Mouse (Mus musculus): ENCODE data around the gene Slc2a12.

Slc2a12 gene

GRCm38 (mm10) chr10:22644853-22645491 is at the start of gene Slc2a12:
Gene Slc2a12 (plus strand): TSS chr10:22645011.
- peak; percentile 79 for DNase-seq

DNA sequence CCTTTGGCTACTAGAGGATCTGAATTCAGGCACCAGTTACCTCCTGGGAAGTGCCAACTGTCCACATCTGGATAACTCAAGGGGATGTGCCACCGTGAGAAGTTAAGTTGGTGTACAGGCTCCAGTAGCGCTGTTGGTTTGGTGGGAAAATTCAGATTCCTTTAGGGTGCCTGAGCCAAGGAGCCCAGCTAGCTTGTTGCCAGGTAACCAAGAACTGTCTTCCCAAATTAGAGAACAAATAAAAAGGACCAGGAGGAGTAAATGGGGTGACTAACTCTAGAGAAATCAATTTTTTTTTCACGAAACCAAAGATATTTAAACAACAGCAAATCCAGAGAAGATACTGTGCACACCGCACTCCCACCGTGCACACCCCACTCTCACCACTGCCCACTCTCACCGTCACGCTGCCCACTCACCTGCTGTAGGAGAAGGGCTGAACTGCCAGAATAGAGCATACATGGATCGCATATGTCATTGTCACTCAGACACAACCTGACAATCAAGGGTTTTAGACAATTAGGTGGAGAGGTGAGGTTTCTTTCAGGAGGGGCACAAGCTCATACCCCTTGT is 45.8 kb upstream of the Slc2a12 start:
- no peak for DNase-seq

- DNase-seq, result no peak
These were observed 43.8 kb upstream of the Slc2a12 start for GRCm38 (mm10) chr10:22601046-22601445.

DNA sequence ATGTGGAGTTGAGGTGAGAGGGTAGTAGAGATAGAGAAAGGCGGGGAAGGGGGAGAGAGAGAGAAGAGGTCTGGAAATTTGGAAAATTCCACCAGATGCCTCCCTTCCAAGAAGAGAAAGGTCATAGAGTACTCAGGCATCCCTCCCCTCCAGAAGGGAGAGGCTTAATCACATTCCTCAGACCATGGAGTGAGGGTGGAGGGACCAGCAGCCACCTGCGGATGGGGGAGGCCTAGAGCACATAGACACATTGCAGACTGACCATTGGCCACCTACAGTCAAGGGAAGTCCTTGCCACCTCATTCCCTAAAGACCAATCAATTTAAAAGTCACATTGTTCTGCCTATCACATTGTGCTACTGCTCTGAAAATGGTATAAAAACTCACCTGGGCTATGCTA is 40.0 kb upstream of the Slc2a12 start:
- no peak for DNase-seq

GRCm38 (mm10) chr10:22608273-22608672 is 36.5 kb upstream of the Slc2a12 start:
- DNase-seq, result no peak

GRCm38 (mm10) chr10:22608799-22609357 is 35.9 kb upstream of the Slc2a12 start:
- peak; percentile 17 for DNase-seq

GRCm38 (mm10) chr10:22613301-22613700 is 31.5 kb upstream of the Slc2a12 start:
- no peak for DNase-seq

DNA sequence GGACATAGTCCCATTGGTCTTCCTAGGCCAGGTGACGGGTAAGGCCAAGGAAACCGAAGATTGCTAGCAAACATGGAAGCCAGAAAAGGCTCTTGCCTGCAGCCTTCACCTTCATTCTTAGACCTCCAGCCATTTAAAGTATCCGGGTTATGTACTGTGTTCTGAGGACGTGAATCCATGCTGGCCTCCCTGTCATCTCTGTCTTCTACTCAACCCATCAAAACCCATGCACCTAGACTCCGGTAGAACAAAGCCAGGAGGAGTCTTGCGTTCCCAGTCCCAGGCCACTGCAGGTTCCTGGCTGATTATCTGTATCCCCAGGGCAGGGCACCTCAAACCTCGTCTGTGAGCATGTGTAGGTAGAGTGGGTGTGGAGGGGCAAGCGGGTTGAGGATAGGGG is 30.3 kb upstream of the Slc2a12 start:
- DNase-seq, result no peak

DNA sequence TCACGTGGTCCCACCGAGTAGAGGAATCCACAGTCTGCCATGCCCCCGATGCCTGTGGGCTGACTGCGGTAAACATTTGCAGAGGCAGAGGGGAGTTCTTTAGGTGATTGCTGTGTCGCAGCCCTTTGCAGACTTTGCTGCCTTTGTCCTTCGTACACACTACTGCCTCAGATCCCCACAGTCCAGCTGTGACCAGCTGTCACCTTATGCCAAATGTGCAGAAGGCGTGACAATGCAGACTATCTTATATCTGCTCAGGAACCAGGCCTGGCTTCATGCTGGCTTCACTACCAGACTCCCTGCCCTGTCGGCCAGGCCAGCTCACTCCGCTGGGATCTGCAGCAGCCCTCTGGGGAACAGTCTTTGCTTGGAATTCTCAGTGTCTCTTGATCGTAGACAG is 29.5 kb upstream of the Slc2a12 start:
- peak; percentile 6 for DNase-seq

DNA sequence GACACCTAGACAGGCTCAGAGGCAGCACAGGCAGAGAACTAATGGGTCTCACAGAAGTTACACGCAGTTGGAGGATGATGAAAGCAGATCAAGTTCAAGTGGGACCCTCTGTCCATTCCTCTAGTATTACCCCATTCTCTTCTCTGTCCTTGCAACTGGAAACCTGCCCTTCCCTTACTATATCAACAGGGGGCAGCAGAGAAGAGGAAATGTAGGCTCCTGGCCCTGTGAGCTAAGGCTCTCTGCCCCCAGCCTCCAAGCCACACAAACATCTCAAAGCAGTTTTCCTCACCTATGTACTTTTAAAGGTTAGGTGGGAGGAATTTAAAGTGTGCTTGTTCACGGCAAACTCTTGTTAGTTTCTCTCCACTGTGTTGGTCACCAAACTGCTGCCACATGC is 26.0 kb upstream of the Slc2a12 start:
- peak; percentile 29 for DNase-seq

DNA sequence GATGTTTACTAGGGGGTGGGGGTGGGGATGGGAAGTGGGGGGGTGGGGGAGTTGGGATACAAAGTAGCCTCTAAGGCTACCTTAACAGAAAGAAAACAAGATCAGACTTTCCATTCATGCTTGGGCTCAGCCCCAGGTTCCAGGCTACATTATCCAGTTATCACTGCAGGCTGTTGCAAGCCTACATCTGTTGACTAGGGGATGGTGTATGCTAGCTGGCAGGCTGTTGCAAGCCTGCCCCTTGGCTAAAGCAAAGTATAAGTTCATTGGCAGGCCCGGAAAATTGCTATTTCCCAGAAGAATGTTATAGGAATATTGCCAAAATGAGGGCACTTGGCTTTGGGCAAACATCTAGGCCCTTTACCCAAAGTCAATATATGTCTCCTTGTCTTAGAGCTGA is 16.0 kb upstream of the Slc2a12 start:
- DNase-seq, result no peak

DNA sequence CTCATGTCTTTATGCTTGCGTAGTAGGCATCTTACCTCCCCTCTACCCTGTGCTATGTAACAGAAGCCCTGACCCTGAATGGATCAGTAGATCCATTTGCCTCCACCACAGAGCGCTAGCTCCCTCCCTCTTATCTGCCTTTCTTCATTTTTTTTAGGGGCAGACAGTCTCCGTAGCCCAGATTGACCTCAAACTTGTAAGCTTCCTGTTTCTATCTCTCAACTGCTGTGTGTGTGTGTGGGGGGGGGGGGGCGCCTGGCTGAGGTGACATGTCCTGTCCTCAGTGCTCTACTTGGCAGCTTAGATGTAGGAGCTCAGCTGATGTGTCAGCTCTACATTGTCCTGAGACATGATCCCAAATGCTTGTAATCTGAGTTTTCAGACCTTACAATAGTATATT is 13.7 kb upstream of the Slc2a12 start:
- DNase-seq, result no peak

GRCm38 (mm10) chr10:22631528-22631927 is 13.3 kb upstream of the Slc2a12 start:
- no peak for DNase-seq

GRCm38 (mm10) chr10:22631956-22632355 is 12.9 kb upstream of the Slc2a12 start:
- no peak for DNase-seq

DNA sequence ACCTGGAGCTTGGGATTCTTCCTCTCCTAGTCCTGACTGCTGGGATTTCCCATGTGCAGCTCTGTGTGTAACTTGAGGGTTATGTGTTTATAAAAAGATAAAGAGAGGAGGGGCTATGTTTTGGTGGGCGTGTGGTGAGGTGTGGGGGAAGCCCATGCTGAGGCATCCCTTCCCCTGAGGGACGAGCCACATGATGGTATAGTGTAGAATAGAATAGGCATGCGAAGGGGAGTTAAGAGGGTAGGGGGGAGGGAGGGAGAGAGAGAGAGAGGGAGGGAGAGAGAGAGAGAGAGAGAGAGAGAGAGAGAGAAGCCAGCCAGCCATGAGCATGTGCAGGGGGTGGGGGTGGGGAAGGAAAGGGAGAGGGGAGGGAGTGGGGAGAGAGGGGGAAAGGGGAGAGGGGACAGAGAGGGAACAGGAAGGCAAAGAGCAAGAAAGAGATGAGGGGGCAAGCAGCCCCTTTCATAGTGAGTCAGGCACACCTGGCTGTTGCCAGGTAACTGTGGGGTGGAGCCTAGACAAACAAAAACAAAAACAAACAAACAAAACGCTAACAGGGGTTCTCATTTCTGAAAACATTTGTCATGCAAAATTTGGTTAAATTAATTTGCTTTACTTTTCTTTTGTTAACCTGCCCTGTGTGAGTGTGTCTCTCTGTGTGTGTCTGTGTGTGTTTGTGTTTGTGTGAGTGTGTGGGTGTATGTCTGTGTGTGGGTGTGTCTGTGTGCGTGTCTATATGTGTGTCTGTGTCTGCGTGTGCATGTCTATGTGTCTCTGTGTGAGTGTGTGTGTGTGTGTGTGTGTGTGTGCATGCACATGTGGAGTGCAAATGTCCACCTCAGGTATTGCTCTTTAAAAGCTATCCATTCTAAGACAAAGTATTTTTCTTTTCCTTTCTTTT is 11.2 kb upstream of the Slc2a12 start:
- DNase-seq, result no peak

GRCm38 (mm10) chr10:22637241-22637640 is 7.6 kb upstream of the Slc2a12 start:
- DNase-seq, result no peak

DNA sequence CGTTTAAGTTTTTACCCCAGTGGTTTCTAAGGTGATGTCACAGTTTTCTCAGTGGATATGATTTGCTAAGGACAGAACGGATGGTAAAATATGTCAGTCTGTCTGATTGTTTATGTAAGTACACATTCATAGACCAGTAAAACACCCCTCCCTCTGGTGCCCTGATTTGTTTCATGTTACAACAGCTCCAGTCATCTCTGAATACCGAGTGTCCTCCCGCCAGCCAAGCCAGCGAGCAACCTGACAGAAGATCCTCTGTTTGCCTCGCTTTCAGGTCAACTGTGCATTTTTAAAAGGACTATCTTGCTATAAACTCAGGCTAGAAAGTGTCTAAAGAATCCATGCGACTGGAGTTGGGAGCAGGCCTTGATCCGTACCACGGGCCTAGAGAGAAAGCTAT is 640 bp upstream of the Slc2a12 start:
- no peak for DNase-seq

- no peak for DNase-seq
These were observed 3.9 kb downstream of the Slc2a12 start for GRCm38 (mm10) chr10:22648702-22649101.

DNA sequence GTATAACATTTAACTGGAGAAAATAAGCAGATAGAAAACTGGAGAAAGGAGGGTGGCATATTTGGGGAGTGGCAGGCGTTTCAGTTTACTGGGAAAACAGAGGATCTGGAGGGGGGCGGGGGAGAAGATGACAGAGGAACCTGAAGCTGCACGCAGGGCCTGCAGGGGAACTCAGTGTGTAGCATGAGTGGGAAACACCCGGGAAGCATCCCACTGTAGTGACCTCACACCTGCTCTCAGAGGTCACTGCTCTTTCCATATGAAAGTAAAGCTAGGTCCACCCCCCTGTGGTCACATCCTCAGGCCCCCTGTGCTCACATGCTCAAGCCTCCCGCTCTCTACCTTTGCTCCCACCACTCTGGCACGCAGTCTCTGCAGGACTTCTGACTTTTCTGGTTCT is 9.0 kb downstream of the Slc2a12 start:
- DNase-seq, result no peak

DNA sequence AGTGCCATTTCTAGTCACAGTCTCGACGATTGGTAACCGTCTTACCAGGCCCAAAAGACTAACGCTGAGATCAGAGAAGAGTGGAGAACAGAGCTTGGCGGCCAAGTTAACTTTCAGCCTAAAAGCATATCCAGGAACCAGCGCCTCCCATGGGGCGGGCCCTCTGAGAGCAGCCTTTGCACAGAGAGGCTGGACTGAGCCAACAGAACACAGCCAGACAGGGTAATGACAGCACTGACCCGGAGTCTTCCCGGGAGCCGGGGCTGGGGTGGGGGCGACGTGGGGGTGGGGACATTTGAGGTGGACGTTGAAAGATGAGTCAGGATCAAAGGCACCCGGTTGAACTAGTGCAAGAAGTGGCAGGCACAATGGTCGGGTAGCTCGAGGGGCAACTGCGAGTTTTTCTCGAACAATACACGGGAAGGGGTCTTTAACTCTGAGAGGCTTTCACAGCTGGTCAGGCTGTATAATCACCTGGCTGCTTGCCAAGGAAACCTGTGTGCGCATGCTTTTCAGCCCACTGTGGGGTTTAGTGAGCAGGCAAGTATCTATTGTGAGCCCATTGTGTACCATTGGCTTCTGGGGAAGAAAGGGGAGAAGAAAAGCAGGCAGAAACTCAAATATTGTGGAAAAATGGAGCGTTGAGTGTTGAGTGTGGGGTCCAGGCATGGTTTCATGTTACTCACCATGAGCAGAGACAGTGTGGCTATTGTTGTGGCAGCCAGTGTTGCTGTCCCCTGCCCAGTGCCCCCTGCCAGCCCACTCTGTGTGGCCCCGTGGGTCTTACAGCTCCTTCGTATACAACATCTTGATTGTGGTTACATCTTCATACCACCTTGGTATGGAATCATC is 13.9 kb downstream of the Slc2a12 start:
- DNase-seq, result peak; percentile 16

DNA sequence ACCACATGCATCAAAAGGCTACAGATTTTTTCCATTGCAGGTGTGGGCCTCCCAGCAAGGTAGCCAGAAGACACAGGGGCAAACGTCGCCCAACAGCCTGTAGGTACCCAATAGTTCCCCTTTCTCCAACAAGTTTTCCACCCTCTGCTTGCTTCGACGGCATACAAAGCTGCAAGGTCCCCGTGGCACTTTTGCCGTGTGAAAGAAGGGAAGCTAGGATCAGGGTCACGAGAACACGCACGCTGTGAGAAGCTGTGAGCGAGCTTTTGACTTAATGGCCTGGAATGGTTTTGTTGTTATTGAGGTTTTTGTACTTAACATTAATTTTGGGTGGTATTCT is 14.5 kb downstream of the Slc2a12 start:
- DNase-seq, result no peak

DNA sequence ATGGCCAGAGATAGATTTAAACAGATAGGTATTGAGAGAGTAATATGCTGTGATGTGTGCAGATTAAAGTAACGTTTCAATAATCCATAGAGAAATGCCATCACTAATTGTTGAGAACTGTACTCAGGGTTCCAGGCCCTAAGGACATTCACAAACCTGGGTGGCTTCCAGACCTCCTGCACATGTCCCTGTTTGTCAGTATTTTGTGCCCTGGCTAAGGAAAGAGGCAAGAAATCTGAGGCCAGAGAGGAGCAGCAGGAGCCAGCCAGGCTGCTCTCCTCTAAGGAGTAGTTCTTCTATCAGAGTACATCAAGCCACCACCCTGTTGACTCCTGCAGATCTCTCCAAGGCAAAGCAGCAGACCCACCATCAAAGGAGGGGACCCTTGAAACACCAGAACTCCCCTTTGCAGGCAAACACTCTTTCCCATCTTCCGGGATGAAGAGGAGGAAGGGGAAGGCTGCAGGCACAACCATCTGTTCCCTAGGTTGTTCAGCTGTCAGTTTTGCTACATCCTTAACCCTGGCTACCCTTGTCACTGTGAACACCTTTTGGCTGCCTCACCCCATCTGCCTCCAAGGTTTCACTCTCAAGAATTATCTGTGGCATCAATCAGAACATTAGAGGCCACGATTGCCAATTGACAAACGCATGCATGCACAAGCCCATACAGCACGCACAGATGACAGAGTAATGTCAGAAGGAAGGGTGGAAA is 15.6 kb downstream of the Slc2a12 start:
- no peak for DNase-seq

Data from lung, postnatal 10 days (tissue).